Mouse (Mus musculus) erythroblast, embryonic 14.5 days (primary cell): Measurements from ENCODE around the gene Cdk2.

Experiments
- GATA1 ChIP-seq: IDR thresholded peaks from 2 replicates; pipeline ENCODE4 v1.6.1; 2012; ENCODE audit warnings: low read length, inconsistent platforms, mixed read lengths
- TAL1 ChIP-seq: IDR thresholded peaks from 3 replicates; pipeline ENCODE4 v1.6.1; 2012; ENCODE audit warnings: low read length, inconsistent platforms, mixed read lengths

- no peak for TF ChIP-seq TAL1
- TF ChIP-seq GATA1, result no peak
Observed at GRCm38 (mm10) chr10:128715559-128716537, 11.0 kb upstream of the Cdk2 start.
